Mouse (Mus musculus): ENCODE measurements at regions not wholly inside any gene's neighbourhood (a gene's known extent, or its start where the extent isn't known, plus 50 kb on each side); places are given as distances from the start of the nearest gene placed in this dataset.

- DNase-seq (ENCODE audit: low read depth in 2 of 2, low spot score in 2 of 2), result no peak
Measured at GRCm38 (mm10) chr13:55962254-55962866, 126.4 kb upstream of the Pitx1 start.

GRCm38 (mm10) chr13:55954346-55954745, 118.4 kb upstream of the Pitx1 start:
- DNase-seq (ENCODE audit: low read depth in 2 of 2, low spot score in 2 of 2), result no peak

GRCm38 (mm10) chr13:55953426-55953825, 117.4 kb upstream of the Pitx1 start:
- no peak for DNase-seq (ENCODE audit: low read depth in 2 of 2, low spot score in 2 of 2)

- DNase-seq (ENCODE audit: low read depth in 2 of 2, low spot score in 2 of 2), result no peak
Measured at GRCm38 (mm10) chr13:55950773-55951172, 114.8 kb upstream of the Pitx1 start.

- DNase-seq (ENCODE audit: low read depth in 2 of 2, low spot score in 2 of 2), result no peak
Measured at GRCm38 (mm10) chr13:55948591-55948990, 112.6 kb upstream of the Pitx1 start.

GRCm38 (mm10) chr13:55948144-55948543, 112.2 kb upstream of the Pitx1 start:
- no peak for DNase-seq (ENCODE audit: low read depth in 2 of 2, low spot score in 2 of 2)

- no peak for DNase-seq (ENCODE audit: low read depth in 2 of 2, low spot score in 2 of 2)
Measured at GRCm38 (mm10) chr13:55937417-55937816, 101.4 kb upstream of the Pitx1 start.

GRCm38 (mm10) chr13:55937000-55937399, 101.0 kb upstream of the Pitx1 start:
- no peak for DNase-seq (ENCODE audit: low read depth in 2 of 2, low spot score in 2 of 2)

GRCm38 (mm10) chr13:55930637-55931036, 94.6 kb upstream of the Pitx1 start:
- DNase-seq (ENCODE audit: low read depth in 2 of 2, low spot score in 2 of 2), result no peak

GRCm38 (mm10) chr13:55929814-55930213, 93.8 kb upstream of the Pitx1 start:
- no peak for DNase-seq (ENCODE audit: low read depth in 2 of 2, low spot score in 2 of 2)

- no peak for DNase-seq (ENCODE audit: low read depth in 2 of 2, low spot score in 2 of 2)
Measured at GRCm38 (mm10) chr13:55923505-55924136, 87.6 kb upstream of the Pitx1 start.

GRCm38 (mm10) chr13:55917316-55917715, 81.3 kb upstream of the Pitx1 start:
- no peak for DNase-seq (ENCODE audit: low read depth in 2 of 2, low spot score in 2 of 2)

GRCm38 (mm10) chr13:55912271-55912711, 76.3 kb upstream of the Pitx1 start:
- no peak for DNase-seq (ENCODE audit: low read depth in 2 of 2, low spot score in 2 of 2)

GRCm38 (mm10) chr13:55909941-55910340, 73.9 kb upstream of the Pitx1 start:
- DNase-seq (ENCODE audit: low read depth in 2 of 2, low spot score in 2 of 2), result no peak

GRCm38 (mm10) chr13:55904884-55905283, 68.9 kb upstream of the Pitx1 start:
- no peak for DNase-seq (ENCODE audit: low read depth in 2 of 2, low spot score in 2 of 2)

GRCm38 (mm10) chr13:55902255-55902654, 66.3 kb upstream of the Pitx1 start:
- DNase-seq (ENCODE audit: low read depth in 2 of 2, low spot score in 2 of 2), result no peak

GRCm38 (mm10) chr13:55900190-55900526, 64.2 kb upstream of the Pitx1 start:
- DNase-seq (ENCODE audit: low read depth in 2 of 2, low spot score in 2 of 2), result no peak

- no peak for DNase-seq (ENCODE audit: low read depth in 2 of 2, low spot score in 2 of 2)
Measured at GRCm38 (mm10) chr13:55899501-55900189, 63.7 kb upstream of the Pitx1 start.

GRCm38 (mm10) chr13:55898999-55899398, 63.0 kb upstream of the Pitx1 start:
- DNase-seq (ENCODE audit: low read depth in 2 of 2, low spot score in 2 of 2), result no peak

GRCm38 (mm10) chr13:55898257-55898950, 62.4 kb upstream of the Pitx1 start:
- DNase-seq (ENCODE audit: low read depth in 2 of 2, low spot score in 2 of 2), result no peak

- no peak for DNase-seq (ENCODE audit: low read depth in 2 of 2, low spot score in 2 of 2)
Measured at GRCm38 (mm10) chr13:55895505-55895904, 59.5 kb upstream of the Pitx1 start.

Measured in CD8-positive naive resting alpha-beta T cell, adult 2 months (primary cell).